Mouse (Mus musculus) spleen, embryonic (tissue): ENCODE measurements around the gene Kcnh1.

Experiments
- CTCF ChIA-PET: fragments of 350-600 bp; sonication (Branson Sonifier 250); formaldehyde crosslinking; loops from one replicate; lab custom pipeline; 2022; lab: Charles Lee

Gene Kcnh1

DNA sequence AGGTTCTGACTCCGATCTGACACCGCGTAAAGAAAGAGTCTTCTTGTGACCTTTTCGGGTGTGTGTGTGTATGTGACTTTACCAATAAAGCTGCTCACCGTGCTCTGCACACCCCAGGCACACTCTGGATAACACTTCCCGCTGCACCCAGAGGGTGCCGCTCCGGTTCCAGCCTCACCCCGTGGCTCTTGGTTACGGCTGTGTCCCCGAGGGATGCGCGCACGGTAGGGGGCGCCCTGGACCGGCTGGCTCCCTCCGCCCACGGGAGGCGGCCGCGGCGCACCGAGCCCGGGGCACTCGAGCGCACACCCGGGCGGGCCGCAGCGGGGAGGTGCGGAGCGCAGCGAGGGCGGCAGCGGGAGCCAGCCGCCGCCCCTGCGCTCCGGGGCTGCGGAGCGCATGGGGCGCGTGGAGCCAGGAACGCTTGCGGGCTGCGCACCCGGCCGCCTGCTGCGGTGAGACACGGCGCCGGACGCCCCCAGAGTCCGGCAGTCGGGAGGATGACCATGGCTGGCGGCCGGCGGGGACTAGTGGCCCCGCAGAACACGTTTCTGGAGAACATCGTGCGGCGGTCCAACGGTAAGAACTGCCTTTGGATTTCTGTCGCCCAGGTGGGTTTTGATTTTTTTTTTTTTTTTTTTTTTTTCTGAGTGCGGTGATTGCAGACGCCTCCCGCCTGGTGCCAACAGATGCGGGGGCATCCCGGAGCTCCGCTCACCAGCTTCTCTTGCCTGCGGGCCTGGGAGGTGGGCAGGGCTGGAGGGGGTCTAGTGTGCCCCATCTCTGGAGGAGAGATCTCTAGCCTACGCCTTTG, at the start of gene Kcnh1:
Kcnh1 (plus strand) TSS at position 267 of the 814 bp plus-strand sequence.
- CTCF ChIA-PET: interaction anchor here (0.6 to 0.7 kb wide), 3 partner anchors 66 to 816 kb away, joined by 3 to 5 read pairs (median 3); no protein-coding TSS in a partner anchor

DNA sequence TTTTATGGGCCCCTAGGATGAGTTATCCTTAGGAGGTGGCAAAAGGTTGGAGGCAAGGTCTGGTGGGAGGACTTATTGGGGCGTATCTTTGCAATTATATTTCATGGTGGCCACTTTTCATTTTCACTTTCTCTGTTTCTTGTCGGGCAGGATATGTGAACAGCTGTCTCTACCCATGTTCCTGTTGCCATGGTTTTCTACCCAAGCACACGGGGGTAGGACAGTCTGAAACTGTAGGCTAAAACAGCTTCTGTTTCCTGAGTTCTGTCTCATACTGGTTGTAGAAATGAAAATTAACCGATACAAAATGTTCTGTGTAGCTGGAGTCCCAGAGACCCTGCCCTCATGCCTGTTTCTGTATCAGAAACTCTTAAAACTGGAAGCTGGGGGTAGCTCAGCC, 39.4 kb upstream of the Kcnh1 start:
- CTCF ChIA-PET: no interaction called here

DNA sequence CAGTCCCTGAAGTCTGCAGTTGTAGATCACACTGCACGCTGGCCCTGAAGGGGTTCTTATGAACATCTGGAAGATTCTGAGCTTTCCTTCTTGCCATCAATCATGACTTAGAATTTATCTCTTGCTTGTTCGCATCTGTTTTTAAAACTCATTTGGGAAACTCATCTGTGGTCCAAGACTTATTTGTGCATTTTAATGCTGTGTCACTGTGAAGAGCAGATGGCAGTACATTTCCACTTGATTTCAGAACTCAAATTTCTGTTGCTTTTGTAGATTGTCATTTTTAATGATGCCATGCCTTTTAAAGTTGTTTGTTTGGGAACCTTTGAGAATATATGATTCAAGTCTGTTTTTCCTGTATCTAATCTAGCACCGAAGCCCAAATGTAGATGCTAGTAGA, 19.1 kb upstream of the Kcnh1 start:
- CTCF ChIA-PET: no interaction called here

DNA sequence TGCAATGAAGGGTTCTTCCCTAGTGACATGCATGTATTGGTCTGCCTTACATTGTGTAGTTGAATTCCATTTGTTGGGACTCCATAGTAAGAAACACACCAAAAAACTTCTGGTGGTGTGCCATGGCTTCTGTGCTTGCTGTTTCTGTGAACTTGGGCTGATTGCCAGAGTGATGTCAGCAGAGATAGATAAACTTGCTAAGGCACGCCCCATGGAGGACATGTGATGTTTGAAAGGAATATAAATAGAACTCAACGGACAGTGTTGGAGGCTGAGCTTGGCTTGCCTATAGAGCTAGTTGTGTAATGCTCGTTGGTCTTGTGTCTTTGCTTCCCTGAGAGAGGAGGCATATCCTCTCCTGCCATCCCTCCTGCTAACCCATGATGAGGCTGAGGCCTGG, 10.7 kb upstream of the Kcnh1 start:
- CTCF ChIA-PET: no interaction called here

DNA sequence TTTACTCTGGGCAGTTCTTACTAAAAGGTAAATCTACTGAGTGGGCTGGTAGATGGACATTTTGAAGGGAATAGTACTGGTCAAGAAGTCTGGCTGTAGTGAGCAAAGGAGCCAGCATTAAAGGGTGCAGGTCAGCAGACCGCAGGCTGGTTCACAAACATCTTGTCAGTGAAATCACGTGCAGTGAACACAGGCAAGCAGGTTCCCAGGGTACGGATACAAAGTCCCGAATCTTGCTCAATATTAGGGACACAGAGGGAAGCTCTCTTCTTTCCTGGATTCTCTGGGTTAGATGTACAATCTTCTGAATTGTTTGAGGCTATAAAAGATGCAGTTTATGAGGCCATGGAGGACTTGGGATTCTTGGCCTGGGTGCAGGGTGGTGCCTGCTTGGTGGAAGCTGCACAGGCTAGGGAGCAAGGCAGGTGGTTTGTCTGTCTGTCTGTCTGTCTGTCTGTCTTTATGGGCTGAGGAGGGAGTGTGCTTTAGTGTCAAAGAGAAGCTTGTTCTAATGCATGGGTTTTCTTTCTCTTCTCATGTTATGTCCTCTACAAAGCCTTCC, 8.8 kb upstream of the Kcnh1 start:
- CTCF ChIA-PET: no interaction called here

DNA sequence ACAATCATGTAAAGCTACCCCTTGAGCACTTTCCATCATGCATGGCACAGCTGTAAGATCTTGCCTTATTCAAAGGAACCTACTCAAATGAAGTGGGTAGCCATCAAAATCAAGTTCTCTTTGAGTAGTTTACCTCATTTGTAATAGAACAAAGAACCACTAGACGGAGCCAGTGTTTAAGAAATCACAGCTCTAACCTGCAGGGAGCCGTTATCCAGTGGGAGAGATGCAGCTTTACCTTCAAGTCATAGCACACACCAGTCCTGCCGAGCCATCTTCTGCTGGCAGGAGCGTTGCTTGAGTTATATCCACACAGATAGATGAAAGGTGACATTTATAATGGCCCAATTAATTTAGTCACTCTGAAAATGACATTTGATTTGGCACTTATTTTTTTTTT, 1.5 kb upstream of the Kcnh1 start:
- CTCF ChIA-PET: interaction anchor here (0.6 kb wide), 2 partner anchors 9 to 412 kb away, joined by 3 to 4 read pairs; no protein-coding TSS in a partner anchor

DNA sequence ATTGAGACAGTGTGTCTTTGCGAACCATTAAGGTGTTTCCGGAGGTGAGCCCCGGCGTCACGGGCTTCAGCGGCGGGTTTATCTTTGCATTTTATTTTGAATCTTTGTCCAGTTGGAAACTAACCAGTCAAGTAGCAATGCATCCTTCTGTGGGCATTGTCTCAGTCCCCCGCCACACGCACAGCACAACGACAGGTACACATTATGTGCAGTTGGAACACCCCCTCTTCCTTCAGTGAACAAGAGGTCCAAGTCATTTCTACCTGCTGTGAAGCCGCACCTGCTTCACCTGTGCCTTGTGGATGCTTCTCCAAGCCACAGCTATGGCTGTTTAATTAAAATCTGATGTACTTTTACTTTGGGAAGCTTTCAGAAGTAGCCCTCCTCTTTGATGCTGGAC, 803 bp upstream of the Kcnh1 start:
- CTCF ChIA-PET: interaction anchor here (0.7 kb wide), 1 partner anchor 426 kb away, joined by 5 read pairs; no protein-coding TSS in a partner anchor

DNA sequence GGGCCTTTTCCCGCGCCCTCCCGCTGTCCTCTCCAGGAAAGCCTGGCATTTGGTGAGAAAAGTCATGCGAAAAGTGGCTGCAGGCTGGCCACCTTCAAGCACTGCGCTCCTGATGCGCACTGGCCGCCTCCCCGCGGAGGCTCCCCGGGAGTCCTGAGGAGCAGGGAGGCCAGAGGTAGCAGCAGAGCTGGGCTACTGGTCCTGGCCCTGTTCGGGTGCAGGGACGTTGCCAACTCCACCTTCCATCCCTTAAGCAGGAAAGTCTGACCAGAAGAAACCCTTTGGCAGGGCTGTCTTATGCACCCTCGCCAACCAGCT, 707 bp downstream of the Kcnh1 start:
- CTCF ChIA-PET: interaction anchor here (0.7 kb wide), 1 partner anchor 816 kb away, joined by 3 read pairs; no protein-coding TSS in a partner anchor

DNA sequence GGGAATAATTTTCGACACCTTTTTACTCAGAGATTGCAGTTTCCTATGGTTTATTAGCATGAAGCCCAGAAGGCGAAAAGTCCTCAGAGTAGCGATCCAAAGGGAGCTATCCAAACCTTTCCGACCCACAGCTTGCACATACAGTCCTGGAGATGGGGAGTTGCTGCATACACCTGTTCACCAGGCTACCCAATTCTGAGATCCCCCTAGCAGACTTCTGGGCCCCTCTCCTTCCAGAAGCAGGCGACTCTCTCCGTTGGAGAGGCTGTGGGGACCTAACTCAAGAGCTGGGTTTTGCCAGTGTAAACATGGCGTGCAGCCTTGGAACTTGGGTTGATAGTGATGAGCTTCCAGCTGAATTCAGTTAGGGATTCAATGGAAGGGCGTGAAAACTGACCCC, 1.3 kb downstream of the Kcnh1 start:
- CTCF ChIA-PET: interaction anchor here (0.7 kb wide), 1 partner anchor 817 kb away, joined by 3 read pairs; no protein-coding TSS in a partner anchor

DNA sequence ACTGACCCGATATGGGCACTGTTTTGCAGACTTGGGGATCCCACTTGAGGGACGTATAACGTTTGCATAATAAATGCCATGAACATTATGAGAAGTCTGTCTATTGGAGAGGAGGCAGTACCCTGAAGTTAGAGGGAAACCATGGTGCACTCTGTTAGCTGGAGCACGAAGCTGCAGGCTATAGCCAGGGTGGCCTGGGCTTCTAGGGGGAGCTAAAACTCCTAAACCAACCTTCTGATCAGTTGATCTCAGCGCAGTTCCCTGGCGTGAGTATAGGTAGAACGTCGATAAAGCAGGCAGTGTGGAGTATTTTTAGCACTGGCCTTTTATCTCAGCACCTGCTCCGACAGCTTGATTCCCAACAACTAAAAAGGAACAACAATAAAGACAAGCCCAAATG, 2.1 kb downstream of the Kcnh1 start:
- CTCF ChIA-PET: interaction anchor here (0.7 kb wide), 1 partner anchor 759 kb away, joined by 3 read pairs; no protein-coding TSS in a partner anchor

DNA sequence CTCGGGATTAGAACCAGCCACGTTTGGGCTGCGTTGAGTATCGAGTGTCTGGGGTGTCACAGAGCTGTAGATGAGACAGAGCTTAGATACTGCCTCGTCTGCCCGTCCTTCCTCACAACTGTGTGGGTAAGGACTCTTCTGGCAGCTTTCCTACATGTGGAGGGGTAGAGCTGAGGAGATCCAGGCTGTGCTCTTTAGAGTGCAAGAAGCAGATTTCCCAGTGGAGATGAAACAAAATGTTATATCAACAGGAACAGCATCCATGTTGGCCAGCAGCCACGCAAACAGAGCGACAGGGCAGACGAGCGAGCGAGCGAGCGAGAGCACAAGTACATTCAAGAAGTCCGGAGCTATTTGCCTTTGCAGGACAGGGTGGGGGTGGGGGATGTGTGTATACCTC, 3.1 kb downstream of the Kcnh1 start:
- CTCF ChIA-PET: no interaction called here

DNA sequence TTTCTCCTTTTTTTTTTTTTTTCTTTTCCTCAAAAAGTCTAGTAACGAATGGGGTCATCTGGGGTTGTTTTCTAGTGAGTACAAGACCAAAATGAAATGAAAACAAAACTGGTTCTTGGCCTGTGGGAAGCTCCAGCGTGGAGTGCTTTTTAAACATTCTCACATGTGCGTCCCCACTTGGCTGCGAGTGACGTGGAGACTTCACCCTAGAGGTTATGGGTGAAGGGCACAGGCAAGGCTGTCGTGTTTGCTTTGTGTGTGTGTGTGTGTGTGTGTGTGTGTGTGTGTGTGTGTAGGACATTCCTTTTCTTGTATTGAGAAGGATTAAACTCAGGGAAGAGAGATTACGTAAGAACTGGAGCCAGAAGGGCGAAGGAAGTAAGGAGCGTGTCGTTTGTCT, 6.9 kb downstream of the Kcnh1 start:
- CTCF ChIA-PET: no interaction called here

DNA sequence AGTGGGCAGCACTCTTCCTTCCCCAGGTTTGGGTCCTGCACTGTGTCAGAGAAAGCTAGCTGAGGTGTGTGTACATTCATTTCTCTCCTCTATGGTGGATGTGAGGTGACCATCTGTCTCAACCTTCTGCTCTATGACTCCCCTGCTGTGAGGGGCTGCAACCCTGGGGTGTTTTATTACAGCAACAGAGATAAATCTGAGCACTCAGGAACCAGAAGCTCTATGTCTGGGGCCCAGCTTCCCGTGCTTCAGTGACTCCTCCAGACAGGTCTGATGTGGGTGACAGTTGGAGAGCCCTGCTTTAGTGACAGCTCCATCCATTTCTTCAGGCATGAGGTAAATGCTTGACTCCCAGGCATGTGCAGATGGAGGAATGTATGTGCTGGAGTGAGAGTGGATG, 12.4 kb downstream of the Kcnh1 start:
- CTCF ChIA-PET: no interaction called here

DNA sequence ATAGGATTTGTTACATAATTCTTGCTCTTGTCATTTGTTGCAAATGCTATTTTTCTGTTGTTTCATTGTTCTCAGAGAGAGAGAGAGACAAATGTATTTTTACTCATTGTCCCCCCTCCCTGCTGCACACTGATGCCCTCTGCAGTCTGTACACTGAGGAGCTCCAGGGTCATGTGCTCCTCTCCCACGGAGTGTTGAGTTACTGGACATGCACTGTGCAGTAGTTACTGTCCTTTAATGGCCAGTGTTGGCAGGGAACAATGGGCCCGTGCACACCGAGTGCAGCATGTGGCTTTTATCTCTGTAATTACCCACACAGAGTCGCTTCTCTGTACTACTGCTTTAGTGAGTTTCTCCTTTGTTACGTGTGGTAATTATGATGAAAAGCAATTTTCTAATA, 17.4 kb downstream of the Kcnh1 start:
- CTCF ChIA-PET: no interaction called here

DNA sequence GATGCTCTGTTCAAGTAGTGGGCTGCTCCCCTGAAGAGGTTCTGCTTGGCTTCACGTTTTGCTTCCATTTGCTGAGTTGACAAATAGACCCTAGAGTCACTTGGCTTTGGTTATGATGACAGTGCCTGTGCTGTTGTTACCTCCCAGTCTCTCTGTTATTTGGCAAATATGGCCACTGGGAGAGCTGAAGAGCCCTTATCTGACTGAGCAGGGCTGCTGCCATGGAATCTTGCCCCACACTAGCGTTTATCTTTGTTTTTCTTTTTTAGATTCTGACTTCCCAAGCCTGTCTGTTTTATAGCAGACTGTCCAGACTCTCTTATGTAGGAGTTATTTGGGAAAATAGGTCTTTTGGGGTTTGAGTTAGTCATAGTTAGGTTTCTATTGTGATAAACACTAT, 21.9 kb downstream of the Kcnh1 start:
- CTCF ChIA-PET: no interaction called here

DNA sequence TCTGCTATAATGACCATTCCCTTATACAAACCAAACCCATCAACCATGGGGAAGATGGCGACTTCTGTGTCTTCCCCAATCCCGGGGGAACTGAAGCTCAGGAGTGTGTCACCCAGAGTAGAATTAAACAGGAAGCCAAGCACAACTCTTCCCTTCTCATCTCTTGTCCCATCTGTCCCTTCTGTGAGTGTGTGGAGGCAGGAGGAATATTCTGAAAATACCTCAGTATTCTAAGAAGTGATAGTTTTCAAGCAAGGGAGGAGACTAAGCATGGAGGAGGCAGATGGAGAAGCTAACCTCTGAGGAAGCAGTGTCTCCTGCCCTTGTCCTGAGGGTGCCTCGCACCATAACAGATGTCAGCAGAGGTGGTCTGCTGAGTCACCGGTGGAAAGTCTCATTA, 24.1 kb downstream of the Kcnh1 start:
- CTCF ChIA-PET: no interaction called here

DNA sequence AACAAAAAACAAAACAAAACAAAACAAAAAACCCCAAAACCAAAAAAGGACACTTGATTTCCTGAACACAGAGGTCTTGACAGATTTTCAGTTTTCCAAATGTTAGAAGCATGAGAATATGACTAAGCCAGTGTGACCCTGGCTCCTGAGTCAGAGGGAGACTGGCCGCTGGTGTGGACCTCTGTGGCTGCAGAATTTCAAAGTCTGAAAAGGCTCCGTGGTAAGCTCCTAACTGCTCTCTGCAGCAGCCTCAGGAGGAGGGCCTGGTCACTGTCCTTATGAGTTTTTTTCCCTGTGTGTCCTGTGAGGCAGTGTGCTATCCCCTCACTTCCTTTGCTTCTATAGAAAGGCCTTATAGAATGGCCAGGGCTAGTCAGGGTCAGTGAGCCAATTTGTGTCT, 29.6 kb downstream of the Kcnh1 start:
- CTCF ChIA-PET: no interaction called here

DNA sequence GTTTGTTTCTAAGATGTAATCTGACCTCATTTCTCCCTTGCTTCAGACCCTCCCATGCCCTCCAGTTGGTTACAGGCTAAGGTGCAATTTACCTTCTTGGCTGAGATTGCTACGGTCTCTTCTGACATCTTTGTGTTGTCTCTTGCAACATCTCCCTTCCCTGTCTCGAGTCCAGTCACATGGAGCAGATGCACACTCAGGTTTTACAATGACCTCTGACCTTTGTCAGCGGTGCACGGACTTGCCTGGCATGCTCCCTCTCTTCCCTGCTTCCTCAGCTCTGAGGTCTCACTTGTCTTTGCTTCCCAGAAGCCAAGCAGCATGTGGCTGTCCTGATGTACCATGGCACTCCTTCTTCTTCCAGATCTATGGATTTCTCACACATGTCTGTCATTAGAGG, 33.6 kb downstream of the Kcnh1 start:
- CTCF ChIA-PET: no interaction called here

DNA sequence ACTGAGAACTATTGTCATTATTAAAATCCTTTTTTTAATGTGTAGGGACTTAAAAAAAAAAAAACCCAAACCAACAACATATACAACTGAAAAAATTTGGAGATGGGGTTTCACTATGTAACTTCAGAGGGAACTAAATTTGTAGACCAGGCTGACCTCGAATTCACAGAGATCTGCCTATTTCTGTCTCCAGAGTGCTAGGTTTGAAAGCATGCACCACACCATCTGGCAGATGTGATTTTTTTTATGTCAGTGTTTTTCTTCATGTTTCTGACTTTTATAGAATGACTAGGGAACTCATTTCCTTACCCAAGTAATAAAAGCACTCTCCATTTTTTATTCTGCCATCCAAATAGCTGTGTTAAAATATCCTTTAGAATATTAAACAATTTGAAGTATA, 42.1 kb downstream of the Kcnh1 start:
- CTCF ChIA-PET: no interaction called here

DNA sequence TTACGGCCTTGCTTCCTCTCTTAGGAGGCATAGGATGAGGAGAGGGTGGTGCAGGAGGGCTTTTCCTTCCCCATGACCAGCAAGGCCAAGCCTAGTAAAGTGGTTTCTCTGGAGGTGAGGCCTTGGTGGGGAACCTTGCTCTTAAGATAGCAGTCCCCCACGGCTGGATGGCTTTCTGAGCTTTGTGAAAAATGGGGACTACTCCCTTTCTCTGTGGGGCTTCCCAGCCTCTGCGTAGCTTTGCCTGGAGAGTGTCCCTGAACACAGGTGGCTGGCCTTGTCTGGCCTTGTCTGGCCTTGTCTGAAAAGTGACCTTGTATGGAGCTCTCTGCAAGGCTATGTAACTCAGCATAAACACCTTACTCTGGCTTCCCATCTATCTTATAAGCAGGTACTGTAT, 56.3 kb downstream of the Kcnh1 start:
- CTCF ChIA-PET: no interaction called here

DNA sequence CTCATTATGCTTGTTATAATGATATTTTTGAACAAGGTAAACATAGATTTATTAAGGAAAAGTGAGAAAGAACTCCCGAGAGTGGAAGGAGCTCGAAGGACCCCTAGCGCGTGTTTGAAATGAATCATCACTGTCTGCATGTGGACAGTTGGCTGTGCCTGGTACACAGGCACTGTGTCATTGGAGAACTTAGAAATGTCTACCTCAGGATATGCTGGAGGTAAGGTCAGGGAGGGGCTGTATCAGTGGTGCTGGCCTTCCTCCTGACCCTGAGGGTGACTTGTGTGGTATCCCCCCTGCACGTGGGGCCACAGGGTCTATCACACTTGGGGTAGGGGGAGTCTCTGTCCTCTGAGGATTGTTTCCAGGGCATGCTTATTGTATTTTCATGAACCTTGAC, 68.6 kb downstream of the Kcnh1 start:
- CTCF ChIA-PET: no interaction called here

DNA sequence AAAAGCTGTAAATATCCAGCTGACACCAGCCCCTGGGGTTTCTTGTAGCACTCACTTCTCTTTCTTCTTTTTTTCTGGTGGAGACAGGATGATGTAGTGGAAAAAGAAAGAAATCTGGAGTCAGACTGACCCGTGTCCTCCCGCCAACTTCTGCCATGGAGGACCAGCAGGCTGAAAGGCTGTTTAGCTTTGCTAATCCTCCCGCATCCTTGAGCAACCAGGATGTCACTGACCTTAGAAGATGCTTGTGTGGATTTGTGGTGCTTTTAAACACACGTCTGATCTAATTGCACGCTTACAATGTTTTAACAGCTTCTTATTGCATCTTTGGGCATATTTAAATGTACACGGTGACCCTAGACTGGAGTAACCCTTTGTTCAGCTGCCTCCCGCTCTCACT, 69.0 kb downstream of the Kcnh1 start:
- CTCF ChIA-PET: no interaction called here

DNA sequence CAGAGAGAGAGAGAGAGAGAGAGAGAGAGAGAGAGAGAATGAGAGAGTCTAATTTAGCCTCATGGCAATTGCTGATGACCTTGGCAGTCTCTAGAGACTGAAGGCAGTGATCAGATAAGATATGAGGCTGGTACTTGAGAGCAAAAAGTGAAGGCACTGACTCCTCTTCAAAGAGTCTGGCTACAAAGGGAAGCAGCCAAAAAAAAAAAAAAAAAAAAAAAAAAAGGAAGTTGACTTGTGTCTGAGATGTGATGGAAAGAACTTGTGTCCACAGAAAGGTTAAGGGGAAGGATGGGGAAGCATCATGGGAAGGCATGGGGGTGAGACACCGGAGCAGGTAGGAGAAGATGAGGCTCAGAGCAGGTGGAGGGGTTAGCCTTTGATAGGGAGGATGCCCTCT, 75.1 kb downstream of the Kcnh1 start:
- CTCF ChIA-PET: no interaction called here
